Mouse (Mus musculus) cortical plate, adult 2 months (tissue): Measurements from ENCODE around the gene Exosc1. TPM values are rescaled to one million over a fixed set of nuclear protein-coding genes. Genes with fewer than 3 reads are reported as not detected.

Experiments used
- H3K27ac ChIP-seq: fragments of 200-500 bp; 2 replicates; pipeline ENCODE4 v1.5.1; 2012; ENCODE audit warnings: low read length, control low read depth, inconsistent platforms; ENCODE audit not compliant: insufficient read depth
- H3K4me1 ChIP-seq: fragments of 200-500 bp; 2 replicates; pipeline ENCODE4 v1.6.1; 2011; ENCODE audit warnings: low read length; ENCODE audit not compliant: control insufficient read depth, insufficient read depth
- H3K4me3 ChIP-seq: fragments of 200-500 bp; 2 replicates; pipeline ENCODE4 v1.5.1; 2011; ENCODE audit warnings: mild to moderate bottlenecking, low read length, control low read depth; ENCODE audit not compliant: insufficient read depth
- CTCF ChIP-seq: fragments of 200-500 bp; IDR thresholded peaks from 2 replicates; pipeline ENCODE4 v1.5.1; 2011; ENCODE audit warnings: mild to moderate bottlenecking, control low read depth, low read length; ENCODE audit not compliant: insufficient read depth; ENCODE audit errors: extremely low read depth
- POLR2A ChIP-seq: fragments of 200-500 bp; IDR thresholded peaks from 2 replicates; pipeline ENCODE4 v1.6.1; 2011; ENCODE audit warnings: mild to moderate bottlenecking, low read length, control low read depth; ENCODE audit not compliant: insufficient read depth; ENCODE audit errors: extremely low read depth
- polyA plus RNA-seq: library from polyadenylated mRNA; depleted of rRNA; stranded (reverse); fragments of >200 nt; gene quantifications from 2 replicates; pipeline ENCODE4 v1.2.3, GENCODE M21; 2012; rRNA removed

The Exosc1 gene
- polyA plus RNA-seq, 1 experiment = 27.8 TPM

DNA sequence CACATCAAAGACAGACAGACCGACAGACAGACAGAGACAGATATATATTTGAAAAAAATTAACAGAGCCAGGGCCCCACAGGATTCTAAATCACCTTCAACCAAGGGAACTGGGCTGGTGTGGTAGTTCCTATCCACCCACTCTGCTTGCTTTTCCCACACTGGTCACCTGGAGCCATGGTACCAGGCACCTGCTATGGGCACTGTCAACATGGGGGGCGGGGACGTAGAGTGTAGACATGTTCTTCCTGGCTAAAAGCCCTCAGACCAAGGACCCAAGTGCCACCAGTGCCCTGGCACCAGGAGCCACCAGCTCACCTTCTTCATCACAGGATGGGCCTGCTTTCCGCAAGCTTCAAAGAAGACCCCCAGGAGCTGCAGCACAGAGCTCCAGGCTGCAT, 51.4 kb downstream of the Exosc1 start:
- no peak for TF ChIP-seq CTCF
- no peak for TF ChIP-seq POLR2A
- Histone ChIP-seq H3K4me1 (no peaks in the 10 kb centered on the region), H3K27ac (no peak overlapping the region), H3K4me3 (no peak overlapping the region)

- Histone ChIP-seq H3K4me3 (no peak overlapping the region), H3K4me1 (peaks cover 7% of the 10 kb centered on the region; the same call in 1 of the 2 replicates), H3K27ac (no peak overlapping the region)
- TF ChIP-seq POLR2A = no peak
- TF ChIP-seq CTCF = no peak
Measured at GRCm38 (mm10) chr19:41874356-41874755, 58.9 kb downstream of the Exosc1 start.

Other genes starting within 250 kb of the Exosc1 start
- gene Slit1, start 189.8 kb downstream of the Exosc1 start, polyA plus RNA-seq = 20.3 and 29.9 TPM in 2 replicates
- 2.7 and 3.0 TPM in 2 replicates for gene Arhgap19, start 131.4 kb downstream of the Exosc1 start, polyA plus RNA-seq
- gene Frat1, start 103.5 kb downstream of the Exosc1 start, polyA plus RNA-seq = 9.3 and 10.5 TPM in 2 replicates
- 5.8 and 6.2 TPM in 2 replicates for gene Frat2, start 85.3 kb downstream of the Exosc1 start, polyA plus RNA-seq
- gene Rrp12, start 37.2 kb downstream of the Exosc1 start, polyA plus RNA-seq = 18.6 and 18.9 TPM in 2 replicates
- 738 and 764 TPM in 2 replicates for gene Pgam1, start 21.5 kb downstream of the Exosc1 start, polyA plus RNA-seq
- 70.0 and 71.7 TPM in 2 replicates for gene Zdhhc16, start 57 bp upstream of the Exosc1 start, polyA plus RNA-seq
- 44.3 and 52.0 TPM in 2 replicates for gene Mms19, start 47.7 kb upstream of the Exosc1 start, polyA plus RNA-seq
- 14.9 and 17.4 TPM in 2 replicates for gene Ubtd1, start 48.3 kb upstream of the Exosc1 start, polyA plus RNA-seq
- gene Ankrd2, start 102.6 kb upstream of the Exosc1 start, polyA plus RNA-seq = 0.33 and 0.45 TPM in 2 replicates
- gene Hoga1, start 112.2 kb upstream of the Exosc1 start, polyA plus RNA-seq = 1.4 and 1.9 TPM in 2 replicates
- gene 4933411K16Rik, start 118.8 kb upstream of the Exosc1 start, polyA plus RNA-seq = 0.08 and 0.13 TPM in 2 replicates
- gene Morn4, start 152.9 kb upstream of the Exosc1 start, polyA plus RNA-seq = 84.2 and 91.9 TPM in 2 replicates
- gene Pi4k2a, start 157.0 kb upstream of the Exosc1 start, polyA plus RNA-seq = 56.8 and 57.0 TPM in 2 replicates
- 36.3 and 41.1 TPM in 2 replicates for gene Avpi1, start 195.6 kb upstream of the Exosc1 start, polyA plus RNA-seq
- 14.4 and 16.8 TPM in 2 replicates for gene Marveld1, start 214.0 kb upstream of the Exosc1 start, polyA plus RNA-seq
- 107 and 126 TPM in 2 replicates for gene Zfyve27, start 230.5 kb upstream of the Exosc1 start, polyA plus RNA-seq